Mouse (Mus musculus): ENCODE results near the gene Dspp.

The Dspp gene

GRCm38 (mm10) chr5:104170412-104170811 is at the start of gene Dspp:
Gene Dspp (plus strand): TSS chr5:104170712.
- DNase-seq (ENCODE audit: low spot score in 2 of 2), result no peak

DNA sequence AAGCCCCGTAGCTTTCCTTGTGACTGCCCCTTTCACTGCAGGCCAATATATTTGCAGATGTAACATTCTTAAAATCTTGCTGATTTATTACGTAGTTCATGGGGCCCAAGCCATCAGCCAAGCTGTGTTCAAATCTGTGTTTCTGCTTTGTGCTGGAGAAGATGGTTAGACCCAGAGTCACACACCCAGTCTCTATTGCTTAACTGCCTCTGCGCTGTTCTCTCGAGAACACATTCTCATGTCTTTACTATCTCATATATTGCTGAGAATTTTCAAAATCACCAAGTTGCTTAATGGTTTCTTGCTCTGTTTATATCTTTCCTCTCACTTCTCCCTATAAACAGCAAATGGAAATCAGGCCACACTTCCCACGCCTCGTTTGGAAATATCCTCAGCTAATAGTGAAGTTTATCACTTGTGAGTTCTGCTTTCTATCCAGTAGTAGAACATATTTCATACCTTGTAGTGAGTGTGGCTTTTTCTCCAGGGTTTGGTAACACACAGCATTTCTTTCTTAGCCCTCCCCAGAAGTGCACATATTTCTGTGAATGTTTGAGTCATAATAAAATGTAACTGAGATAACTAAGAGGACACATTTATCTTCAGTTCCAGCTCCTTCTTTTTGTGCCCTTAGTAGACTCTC is 46.4 kb upstream of the Dspp start:
- no peak for DNase-seq (ENCODE audit: low spot score in 2 of 2)

GRCm38 (mm10) chr5:104126561-104127320 is 43.8 kb upstream of the Dspp start:
- DNase-seq (ENCODE audit: low spot score in 2 of 2), result no peak

DNA sequence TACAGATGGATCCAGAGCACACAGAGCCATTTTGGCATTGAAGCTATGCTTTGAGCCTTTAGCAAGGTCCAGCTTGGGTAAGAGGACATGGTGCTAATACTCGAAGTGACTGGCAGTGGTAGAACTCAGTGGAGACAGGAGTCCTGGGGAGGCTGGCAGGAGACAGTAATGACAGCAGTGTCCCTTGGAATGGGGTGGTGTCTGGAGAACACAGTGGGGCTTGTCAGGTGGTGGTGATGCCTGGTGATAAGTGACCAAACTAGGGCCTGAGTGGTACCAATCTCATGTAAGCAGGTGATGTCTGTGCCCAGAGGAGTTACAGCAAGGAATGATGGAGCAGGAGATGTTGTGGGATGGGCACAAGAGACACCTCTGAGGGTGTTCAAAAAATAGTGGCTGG is 43.2 kb upstream of the Dspp start:
- no peak for DNase-seq (ENCODE audit: low spot score in 2 of 2)

DNA sequence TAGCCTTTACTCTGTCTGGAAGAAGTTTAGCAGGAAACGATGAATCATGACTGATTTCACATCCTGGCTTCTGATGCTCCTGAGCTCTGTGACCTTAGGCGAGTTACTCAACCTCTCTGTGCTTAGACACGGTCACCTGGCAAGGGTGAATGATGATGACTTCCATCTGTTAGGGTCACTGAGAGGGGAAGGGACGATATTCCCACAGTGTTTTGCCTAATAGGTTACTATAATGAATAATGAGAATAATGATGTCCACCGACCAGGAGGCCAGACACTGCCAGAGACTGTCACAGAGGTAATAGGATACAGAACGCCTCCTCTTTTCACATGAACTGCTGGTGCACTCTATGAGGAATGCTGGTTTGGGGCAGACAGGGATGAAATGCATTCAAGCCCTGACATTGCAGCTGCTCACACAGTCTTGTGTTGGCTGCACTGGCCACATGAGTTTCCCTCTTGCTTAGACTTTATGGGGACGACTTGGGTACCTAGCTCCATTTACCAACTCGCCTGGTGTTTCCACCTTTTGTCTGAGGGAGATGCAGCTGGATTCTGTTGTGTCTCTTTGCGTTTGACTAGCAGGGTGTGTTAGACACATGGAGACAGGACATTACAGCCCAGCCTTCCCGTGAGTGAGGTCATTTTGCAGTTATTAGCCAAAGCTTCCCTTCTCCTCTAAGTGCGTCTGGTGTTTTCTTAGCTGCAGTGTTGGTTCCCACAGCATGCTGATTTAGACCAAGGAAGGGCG is 42.1 kb upstream of the Dspp start:
- no peak for DNase-seq (ENCODE audit: low spot score in 2 of 2)

- no peak for DNase-seq (ENCODE audit: low spot score in 2 of 2)
Measured at GRCm38 (mm10) chr5:104130891-104131290, 39.6 kb upstream of the Dspp start.

DNA sequence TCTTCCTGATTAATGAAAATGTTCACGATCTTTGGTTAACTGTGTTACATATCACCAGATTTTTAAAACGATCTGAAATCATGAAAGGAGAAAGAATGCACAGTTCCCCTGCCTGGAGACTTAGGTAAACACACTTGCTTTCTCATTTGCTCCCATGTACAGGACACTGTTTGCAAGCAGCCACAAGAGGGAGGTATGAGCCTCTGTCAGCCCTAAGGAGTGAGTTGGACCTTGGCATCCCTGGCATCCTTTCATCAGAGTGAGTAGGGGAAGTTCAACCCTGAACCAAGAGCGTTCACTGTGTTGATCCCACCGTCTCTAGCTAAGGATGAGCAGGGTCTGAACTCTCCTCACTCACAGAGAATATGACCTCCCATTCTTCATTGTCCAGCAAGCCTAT is 39.0 kb upstream of the Dspp start:
- DNase-seq (ENCODE audit: low spot score in 2 of 2), result no peak

GRCm38 (mm10) chr5:104133752-104134151 is 36.8 kb upstream of the Dspp start:
- peak in 1 of 2 experiments; percentile 30 for DNase-seq (ENCODE audit: low spot score in 2 of 2)

GRCm38 (mm10) chr5:104137920-104138541 is 32.5 kb upstream of the Dspp start:
- no peak for DNase-seq (ENCODE audit: low spot score in 2 of 2)

GRCm38 (mm10) chr5:104141067-104141466 is 29.4 kb upstream of the Dspp start:
- DNase-seq (ENCODE audit: low spot score in 2 of 2), result no peak

DNA sequence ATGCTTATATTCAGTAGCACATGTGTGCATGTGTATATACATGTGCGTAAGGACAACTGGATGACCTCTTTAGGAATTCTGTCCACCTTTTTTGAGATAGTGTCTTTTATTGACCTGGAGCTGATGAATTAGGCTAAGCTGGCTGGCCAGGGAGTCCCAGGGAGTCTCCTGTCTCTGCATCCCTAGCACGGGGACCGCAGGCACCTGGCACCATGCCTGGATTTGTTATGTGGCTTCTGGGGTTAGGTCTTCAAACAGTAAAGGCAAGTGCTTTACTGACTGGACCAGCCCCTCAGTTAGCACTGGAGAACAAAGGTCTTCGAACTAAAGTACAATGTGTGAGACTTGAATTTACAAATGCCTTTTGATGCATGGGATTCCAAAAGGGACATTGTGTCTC is 26.5 kb upstream of the Dspp start:
- no peak for DNase-seq (ENCODE audit: low spot score in 2 of 2)

- no peak for DNase-seq (ENCODE audit: low spot score in 2 of 2)
Measured at GRCm38 (mm10) chr5:104149349-104149748, 21.2 kb upstream of the Dspp start.

GRCm38 (mm10) chr5:104150196-104150595 is 20.3 kb upstream of the Dspp start:
- DNase-seq (ENCODE audit: low spot score in 2 of 2), result no peak

DNA sequence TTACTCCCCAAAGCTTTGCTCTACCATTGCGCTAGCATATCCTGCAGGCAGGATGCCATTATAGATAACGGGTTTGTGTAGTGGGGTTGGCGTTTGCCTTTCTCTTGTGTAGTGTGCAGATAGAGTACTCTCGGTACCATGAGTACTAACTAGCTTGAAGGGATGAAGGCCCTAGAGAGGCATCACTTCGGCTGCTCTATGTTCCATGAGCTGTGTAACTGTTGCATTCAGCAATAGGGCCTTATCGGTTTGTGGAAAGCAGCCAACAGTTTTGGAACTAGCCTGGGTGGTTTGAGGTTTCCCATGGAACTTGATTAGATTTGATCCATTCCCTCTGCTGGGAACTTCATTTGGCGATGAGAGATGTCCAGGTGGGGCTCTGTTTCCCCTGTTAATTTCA is 12.8 kb upstream of the Dspp start:
- no peak for DNase-seq (ENCODE audit: low spot score in 2 of 2)

GRCm38 (mm10) chr5:104158332-104159052 is 12.0 kb upstream of the Dspp start:
- DNase-seq (ENCODE audit: low spot score in 2 of 2), result peak; percentile 9 to 36

GRCm38 (mm10) chr5:104160581-104160980 is 9.9 kb upstream of the Dspp start:
- no peak for DNase-seq (ENCODE audit: low spot score in 2 of 2)

DNA sequence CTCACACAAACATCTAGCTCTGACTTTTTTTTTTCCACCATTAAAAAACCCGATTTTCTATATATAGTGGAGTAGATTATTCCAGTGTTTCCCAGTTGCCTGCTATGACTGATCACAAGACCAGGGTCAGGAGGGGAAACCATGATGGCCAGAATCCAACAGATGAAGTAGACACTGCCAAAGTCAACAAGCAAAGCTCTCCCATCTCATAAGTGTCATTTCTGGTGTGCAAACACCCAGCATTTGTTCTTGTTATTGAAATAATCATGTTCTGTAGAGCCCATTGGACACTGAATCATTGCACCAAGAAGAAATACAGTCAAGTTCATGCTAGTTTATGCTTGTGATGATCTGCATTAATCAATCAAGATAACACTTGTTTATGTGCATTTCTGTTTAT is 9.1 kb upstream of the Dspp start:
- no peak for DNase-seq (ENCODE audit: low spot score in 2 of 2)

GRCm38 (mm10) chr5:104163536-104163935 is 7.0 kb upstream of the Dspp start:
- no peak for DNase-seq (ENCODE audit: low spot score in 2 of 2)

DNA sequence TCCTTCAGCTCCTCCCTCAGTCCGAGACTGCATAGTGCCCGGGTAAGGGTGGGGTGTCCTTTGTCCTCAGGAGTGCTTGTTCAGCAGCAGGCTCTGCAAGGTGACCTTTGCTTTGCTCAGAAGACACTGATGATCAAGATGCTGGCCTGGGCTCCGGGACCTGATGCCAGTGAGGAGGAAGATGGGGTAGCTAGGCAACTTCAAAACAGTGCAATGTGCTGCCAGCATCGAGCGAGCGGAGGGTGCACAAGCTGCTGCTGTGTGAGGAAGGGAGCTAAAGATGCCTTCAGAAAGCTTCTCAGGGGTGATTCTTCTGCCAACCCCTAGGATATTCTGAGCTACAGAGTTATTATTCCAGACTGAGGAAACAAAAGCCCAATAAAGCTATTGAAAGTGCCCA is 2.6 kb downstream of the Dspp start:
- DNase-seq (ENCODE audit: low spot score in 2 of 2), result peak in 1 of 2 experiments; percentile 12

- DNase-seq (ENCODE audit: low spot score in 2 of 2), result no peak
Measured at GRCm38 (mm10) chr5:104183743-104184142, 13.2 kb downstream of the Dspp start.

DNA sequence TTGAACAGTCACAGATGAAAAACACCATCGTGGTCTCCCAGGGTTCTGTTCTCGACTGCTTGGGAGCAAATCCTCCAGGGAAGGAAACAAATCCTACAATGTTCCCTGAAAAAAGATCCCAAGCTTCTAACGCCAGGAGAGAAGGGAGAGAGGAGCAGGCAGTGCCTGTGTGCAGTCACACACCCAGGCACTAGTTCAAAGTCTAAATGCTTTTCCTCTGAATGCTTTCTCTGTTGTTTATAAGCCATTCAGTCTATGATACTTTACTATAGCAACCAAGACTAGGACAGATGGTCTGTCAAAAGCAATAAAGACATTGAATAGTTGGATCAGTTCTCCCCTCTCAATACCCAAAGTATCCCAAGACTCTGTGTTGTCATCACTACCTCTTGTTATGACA is 16.8 kb downstream of the Dspp start:
- no peak for DNase-seq (ENCODE audit: low spot score in 2 of 2)

DNA sequence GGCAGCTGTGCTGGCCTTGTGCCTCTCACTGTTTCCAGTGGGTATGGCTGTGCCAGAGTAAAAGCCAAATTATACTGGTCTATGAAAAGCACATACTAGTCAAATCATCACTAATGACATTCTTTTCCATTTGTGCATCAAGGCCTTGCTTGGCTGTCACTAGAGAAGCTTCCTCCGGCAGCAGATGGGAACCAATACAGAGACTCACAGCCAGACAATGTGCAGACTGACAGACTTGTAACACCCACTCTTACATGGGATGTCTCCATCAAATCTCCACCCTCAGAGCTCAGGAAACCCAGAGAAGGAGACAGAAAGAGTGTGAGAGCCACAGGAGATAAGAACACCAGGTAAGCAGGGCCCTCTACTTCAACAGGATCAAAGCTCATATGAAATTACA is 24.6 kb downstream of the Dspp start:
- DNase-seq (ENCODE audit: low spot score in 2 of 2), result no peak

Measured in right cerebral cortex, postnatal 36 days (tissue).